Mouse (Mus musculus) left cerebral cortex, postnatal 10 days (tissue): ENCODE measurements around the gene Son. TPM values are rescaled to one million over a fixed set of nuclear protein-coding genes. Genes with fewer than 3 reads are reported as not detected.

Source experiments
- DNase-seq, 2 experiments: peaks; one replicate each; pipeline ENCODE4 v3.0.0; 2021 to 2022; ENCODE audit warnings: low spot score in 2 of 2, mixed read lengths in 1 of 2; ENCODE audit errors: extremely low spot score in 1 of 2
- intact Hi-C: fragments of 180-260 bp; cut with DNase I; formaldehyde crosslinking; loops from one replicate; pipeline ENCODE4 v1.15.1; 2025
- total RNA-seq, 2 experiments: library from RNA; stranded (reverse); gene quantifications; 2 replicates each; pipeline ENCODE4 v1.2.3; 2021

The Son gene
- 100 to 1,000 TPM; 211 to 212 TPM for total RNA-seq

- intact Hi-C loops = no loop called here
- DNase-seq = peak; percentile 97 to 98
Observed at GRCm38 (mm10) chr16:91647461-91648219, at the start of gene Son. Gene Son (plus strand): TSS chr16:91647506.

DNA sequence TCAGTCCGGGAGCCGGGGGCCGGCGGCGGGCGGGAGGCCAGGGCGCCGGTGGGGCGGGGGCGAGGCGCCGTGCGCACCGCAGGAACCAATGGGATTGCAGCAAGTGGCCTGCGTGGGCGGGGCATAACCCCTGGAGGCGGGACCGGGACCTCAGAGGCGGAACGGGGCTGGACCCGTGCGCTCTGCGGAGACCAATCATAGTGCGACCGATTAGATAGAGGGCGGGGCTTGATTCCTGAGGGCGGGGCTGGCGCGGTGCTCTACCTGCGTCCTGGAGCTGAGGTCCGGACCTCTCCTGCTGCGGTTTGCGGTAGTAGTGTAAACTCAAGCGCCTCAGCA is 49.7 kb upstream of the Son start, which contains the start of gene Tmem50b:
Gene Tmem50b (minus strand): TSS at position 129 of the 339 bp plus-strand sequence.
- DNase-seq = peak; percentile 98 to 99
- intact Hi-C loops = no loop called here

DNA sequence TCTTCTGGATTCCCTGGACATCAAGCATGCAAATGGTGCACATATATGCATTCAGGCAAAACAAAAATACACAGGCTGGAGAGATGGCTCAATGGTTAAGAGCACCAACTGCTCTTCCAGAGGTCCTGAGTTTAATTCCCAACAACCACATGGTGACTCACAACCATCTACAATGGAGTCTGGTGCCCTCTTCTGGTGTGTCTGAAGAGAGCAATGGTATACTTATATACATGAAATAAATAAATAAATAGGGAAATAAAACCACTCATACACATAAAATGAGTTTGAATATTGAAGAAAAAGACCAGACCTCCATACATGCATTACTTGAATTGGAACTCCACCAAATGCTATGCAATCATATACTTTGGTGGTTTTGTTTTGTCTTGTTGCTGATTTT is 48.1 kb upstream of the Son start:
- DNase-seq = no peak
- intact Hi-C loops = no loop called here

DNA sequence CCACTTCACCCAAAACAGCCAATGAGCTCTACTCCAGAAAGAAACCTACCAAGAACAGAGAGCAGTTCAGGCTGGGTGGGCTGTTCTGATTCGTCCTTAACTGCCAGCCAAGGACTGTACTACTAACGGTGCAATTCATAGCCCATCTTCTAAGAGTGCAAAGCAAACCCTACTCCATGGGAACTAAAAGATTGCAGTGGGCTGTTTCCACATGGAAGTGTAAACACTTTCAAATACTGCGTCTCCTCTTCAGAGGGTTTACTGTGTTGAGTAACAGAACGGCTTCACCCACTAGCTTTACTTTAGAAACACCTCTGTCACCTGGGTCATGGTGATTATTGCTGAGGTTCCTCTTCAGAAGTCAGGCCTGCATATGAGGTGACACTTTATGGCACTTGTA is 46.2 kb upstream of the Son start:
- intact Hi-C loops = no loop called here
- no peak for DNase-seq

- DNase-seq = no peak
Observed at GRCm38 (mm10) chr16:91601693-91602092, 45.6 kb upstream of the Son start.

DNA sequence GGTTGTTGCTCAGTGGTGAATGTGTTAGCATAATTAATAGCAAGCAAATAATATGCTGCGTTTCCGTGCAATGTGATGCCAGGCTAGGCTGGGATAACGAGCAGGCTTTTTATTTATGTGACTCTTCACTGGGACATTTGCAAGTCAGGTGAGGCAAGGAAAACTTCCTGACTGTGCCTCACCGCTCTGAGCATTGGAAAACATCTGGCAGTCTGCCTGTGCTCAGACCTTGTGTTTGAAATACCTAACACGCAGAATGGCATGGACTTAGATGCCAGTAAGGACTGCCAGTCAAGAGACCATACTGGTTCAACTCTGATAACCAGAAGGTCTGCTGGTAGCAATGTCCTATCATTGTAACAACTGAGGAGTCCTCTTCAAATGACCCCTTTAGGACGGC is 42.1 kb upstream of the Son start:
- DNase-seq = no peak
- intact Hi-C loops = no loop called here

More at GRCm38 (mm10) chr16:91601693-91602092, 45.6 kb upstream of the Son start:
- intact Hi-C loops = no loop called here

- no peak for DNase-seq
- intact Hi-C loops = no loop called here
Observed at GRCm38 (mm10) chr16:91606958-91607357, 40.3 kb upstream of the Son start.

DNA sequence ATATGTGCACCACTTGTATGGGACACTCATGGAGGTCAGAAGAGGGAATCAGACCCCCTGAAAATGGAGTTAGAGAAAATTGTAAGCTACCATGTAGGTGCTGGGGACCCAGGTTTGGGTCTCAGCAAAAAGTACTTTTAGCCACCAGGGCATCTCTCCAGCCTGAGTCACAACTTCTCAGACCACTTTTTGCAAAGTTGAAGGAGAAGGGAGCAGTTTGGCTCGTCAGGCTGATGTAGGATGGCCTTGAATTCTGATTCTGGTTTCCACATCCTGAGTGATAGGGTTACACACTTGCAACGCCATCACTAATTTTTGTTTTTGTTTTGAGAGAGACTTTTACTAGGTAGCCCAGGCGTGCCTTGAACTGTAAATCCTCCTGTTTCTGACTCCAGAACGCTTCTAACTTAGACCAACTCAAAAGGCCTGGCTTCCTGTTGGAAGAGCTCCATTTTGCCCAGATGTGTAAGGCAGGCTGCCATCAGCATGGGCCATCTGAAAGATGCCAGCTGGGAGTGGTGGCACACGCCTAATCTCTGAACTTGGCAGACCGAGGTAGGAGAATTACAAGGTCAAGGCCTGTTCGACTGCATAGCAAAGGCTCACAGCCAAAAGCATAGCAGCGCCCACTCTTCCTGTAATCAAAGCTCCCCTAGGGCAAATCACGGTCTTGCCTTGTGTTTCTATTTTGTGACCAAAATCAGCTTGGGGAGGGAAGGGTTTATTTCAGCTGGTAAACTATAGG is 37.6 kb upstream of the Son start:
- intact Hi-C loops = no loop called here
- DNase-seq = no peak

GRCm38 (mm10) chr16:91611248-91611647 is 36.1 kb upstream of the Son start:
- DNase-seq = no peak
- intact Hi-C loops = no loop called here

DNA sequence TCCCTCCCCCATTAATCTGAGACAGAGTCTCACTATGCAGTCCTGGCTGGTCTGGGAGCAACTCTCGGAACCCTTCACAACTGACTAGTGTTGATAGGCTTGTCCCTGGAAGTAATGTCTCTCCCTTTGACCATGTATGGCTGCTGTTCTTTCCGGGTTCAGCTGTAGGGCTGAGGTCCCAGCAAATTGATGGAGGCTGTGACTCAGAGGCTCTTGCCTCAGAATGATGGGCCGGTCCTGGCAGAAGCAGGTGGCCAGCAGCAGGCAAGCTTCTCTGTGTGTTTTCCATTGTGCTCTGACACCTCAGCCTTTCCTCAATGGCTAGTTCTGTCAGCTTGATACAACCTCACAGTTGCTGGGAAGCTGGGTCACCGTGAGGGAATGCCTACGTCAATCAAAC is 34.8 kb upstream of the Son start:
- intact Hi-C loops = no loop called here
- DNase-seq = no peak

GRCm38 (mm10) chr16:91614552-91614951 is 32.8 kb upstream of the Son start:
- DNase-seq = peak in 1 of 2 experiments; percentile 26
- intact Hi-C loops = no loop called here

GRCm38 (mm10) chr16:91618511-91619501 is 28.5 kb upstream of the Son start, which contains the start of gene Dnajc28:
Gene Dnajc28 (minus strand): TSS chr16:91619026.
- peak; percentile 74 to 83 for DNase-seq
- intact Hi-C loops = no loop called here

GRCm38 (mm10) chr16:91620185-91620584 is 27.1 kb upstream of the Son start:
- intact Hi-C loops = no loop called here
- DNase-seq = no peak

- DNase-seq = no peak
- intact Hi-C loops = no loop called here
Observed at GRCm38 (mm10) chr16:91620991-91621390, 26.3 kb upstream of the Son start.

DNA sequence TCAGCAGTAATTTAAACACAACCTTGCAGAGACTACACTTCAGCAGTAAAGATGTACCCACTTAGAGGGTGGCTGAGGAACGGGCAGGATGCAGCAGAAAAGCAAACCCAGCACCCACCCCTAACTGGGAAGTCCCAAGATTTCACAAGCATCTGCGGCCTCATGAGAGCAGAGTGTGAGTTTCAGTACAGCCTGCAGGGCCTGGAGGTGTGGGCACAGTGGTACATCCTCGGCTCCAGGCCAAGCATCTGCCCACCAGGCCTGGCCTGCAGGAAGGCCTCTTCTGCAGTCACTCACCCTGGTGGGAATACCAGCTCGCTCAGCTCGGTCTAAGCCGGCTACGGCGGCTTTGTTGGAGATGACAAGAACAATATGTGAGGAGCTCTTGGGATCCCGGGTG is 24.2 kb upstream of the Son start:
- no peak for DNase-seq
- intact Hi-C loops = no loop called here

DNA sequence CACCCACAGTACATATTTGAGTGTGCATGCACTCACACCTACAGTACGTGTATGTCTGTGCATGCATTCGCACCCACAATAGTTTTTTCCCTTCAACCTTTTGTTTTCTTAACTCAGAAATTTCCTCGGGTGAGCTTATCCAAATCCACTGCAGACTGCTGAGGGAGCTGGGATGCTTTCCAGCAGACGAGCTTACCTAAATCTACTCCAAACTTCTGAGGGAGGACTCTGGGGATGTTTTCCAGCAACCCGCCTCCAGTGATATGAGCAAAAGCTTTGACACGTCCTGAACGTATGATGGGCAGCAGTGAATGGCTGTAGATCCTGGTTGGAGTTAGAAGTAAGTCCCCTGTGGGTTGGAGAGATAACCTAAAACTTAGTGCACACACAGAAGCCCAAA is 19.5 kb upstream of the Son start:
- intact Hi-C loops = no loop called here
- DNase-seq = no peak

GRCm38 (mm10) chr16:91628673-91629072 is 18.6 kb upstream of the Son start:
- intact Hi-C loops = no loop called here
- no peak for DNase-seq

- intact Hi-C loops = no loop called here
- no peak for DNase-seq
Observed at GRCm38 (mm10) chr16:91629749-91630148, 17.6 kb upstream of the Son start.

GRCm38 (mm10) chr16:91630584-91630983 is 16.7 kb upstream of the Son start:
- DNase-seq = no peak
- intact Hi-C loops = no loop called here
